Mouse (Mus musculus): ENCODE results near the gene Ptges3l.

- no peak for TF ChIP-seq POLR2A (IDR thresholded peaks at IDR 0.05; ENCODE audit: insufficient read length, low read depth)
- TF ChIP-seq SRF (IDR thresholded peaks at IDR 0.05; ENCODE audit: control insufficient read depth, insufficient read length, low read depth) = no peak
- no peak for TF ChIP-seq MYOG (IDR thresholded peaks at IDR 0.05; ENCODE audit: control insufficient read depth in 1 of 3, insufficient read depth in 1 of 3, insufficient read length in 2 of 3, low read depth in 2 of 3)
- TF ChIP-seq TCF12 (IDR thresholded peaks at IDR 0.05; ENCODE audit: insufficient read depth, poor library complexity, severe bottlenecking) = no peak
- no peak for TF ChIP-seq CEBPB (IDR thresholded peaks at IDR 0.05; ENCODE audit: insufficient read depth, poor library complexity, severe bottlenecking)
- no peak for TF ChIP-seq E2F4 (IDR thresholded peaks at IDR 0.05; ENCODE audit: insufficient read depth)
- TF ChIP-seq USF1 (IDR thresholded peaks at IDR 0.05; ENCODE audit: low read depth) = no peak
- no peak for TF ChIP-seq MAX (IDR thresholded peaks at IDR 0.05; ENCODE audit: low read depth)
Observed at GRCm38 (mm10) chr11:101418991-101419390, 6.1 kb downstream of the Ptges3l start.

Data from myocyte (in vitro differentiated cells).